22 mouse cellular contexts compared by ENCODE assay signal in the genomic region with DNA sequence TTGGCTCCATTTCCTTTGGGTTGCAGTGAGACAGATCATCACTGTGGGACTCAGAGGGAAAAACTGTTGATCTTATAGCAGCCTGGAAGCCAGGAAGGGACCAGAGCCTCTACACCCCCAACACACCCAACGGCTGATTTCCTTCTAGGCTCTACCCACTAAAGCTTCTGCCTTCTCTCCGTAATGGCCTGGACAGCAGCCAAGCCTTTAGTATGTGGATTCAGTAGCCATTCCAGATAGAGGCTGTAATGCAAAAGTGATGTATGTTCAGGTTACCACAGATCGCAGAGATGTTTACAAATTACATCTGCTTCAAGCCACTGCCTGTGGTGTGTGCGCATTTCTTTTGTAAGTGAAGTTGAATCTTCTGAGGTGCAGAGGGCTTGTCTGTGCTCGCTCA. TPM values are rescaled to one million over a fixed set of nuclear protein-coding genes. Genes with fewer than 3 reads are reported as not detected.
A peak's percentile ranks its signal among the peaks of the same experiment; 100 is the strongest.
DNase-seq lines count a peak whose midpoint lies in the region; ATAC-seq and TF ChIP-seq lines count a peak whose summit lies in the region.
"Had no signal": no experiment of that assay in that cellular context is flagged by ENCODE, and none has a peak within 500 bp of the region (broad histone marks: within the 10 kb centered on the region; RNA-seq: fewer than 3 reads in every experiment).

No protein-coding gene starts in this region.

- H3K4me1 ChIP-seq in forebrain, embryonic 14.5 days (ENCODE audit: control insufficient read depth, insufficient read depth, low read length) = peaks cover 4% of the 10 kb centered on the region; the same call in 1 of the 2 replicates
- H3K4me1 ChIP-seq in forebrain, embryonic 11.5 days (replicated peaks; ENCODE audit: control insufficient read depth, insufficient read depth, low read length) = peaks cover 6% of the 10 kb centered on the region; the same call in 1 of the 2 replicates
- H3K4me1 ChIP-seq in limb, embryonic 14.5 days (ENCODE audit: control insufficient read depth, insufficient read depth, low read length) = 0 out of 2 replicates have a peak, but pooled peaks cover 3% of the 10 kb centered on the region
- H3K4me1 ChIP-seq in limb, embryonic 10.5 days = peaks cover 22% of the 10 kb centered on the region

- peaks cover 19% of the 10 kb centered on the region for H3K27me3 ChIP-seq in forebrain, embryonic 14.5 days (replicated peaks; ENCODE audit: control insufficient read depth, insufficient read depth, low read length)
- peaks cover 13% of the 10 kb centered on the region for H3K27me3 ChIP-seq in forebrain, embryonic 11.5 days (ENCODE audit: control insufficient read depth, insufficient read depth, low read length)
- H3K27me3 ChIP-seq in limb, embryonic 14.5 days (ENCODE audit: control insufficient read depth, insufficient read depth, low read length) = peaks cover 26% of the 10 kb centered on the region
- H3K27me3 ChIP-seq in limb, embryonic 10.5 days (ENCODE audit: low read depth, poor library complexity, severe bottlenecking) = peaks cover 39% of the 10 kb centered on the region
- H3K27me3 ChIP-seq in splenic B cell, adult 2 months (ENCODE audit: control insufficient read depth, insufficient read depth, low read length, poor library complexity, severe bottlenecking) = no peaks in the 10 kb centered on the region
- H3K27me3 ChIP-seq: CH12.LX had no signal

- H3K36me3 ChIP-seq in forebrain, embryonic 14.5 days (ENCODE audit: control insufficient read depth, insufficient read depth, low read length) = no peaks in the 10 kb centered on the region
- H3K36me3 ChIP-seq in forebrain, embryonic 11.5 days (ENCODE audit: control insufficient read depth, insufficient read depth, low read length) = no peaks in the 10 kb centered on the region
- H3K36me3 ChIP-seq in limb, embryonic 14.5 days (ENCODE audit: control insufficient read depth, insufficient read depth, low read length) = no peaks in the 10 kb centered on the region
- no peaks in the 10 kb centered on the region for H3K36me3 ChIP-seq in limb, embryonic 10.5 days
- H3K36me3 ChIP-seq in splenic B cell, adult 2 months (ENCODE audit: control insufficient read depth, insufficient read depth, low read length, poor library complexity, severe bottlenecking) = peaks cover 18% of the 10 kb centered on the region
- H3K36me3 ChIP-seq: embryonic facial prominence, embryonic 13.5 days; forebrain, embryonic 15.5 days; heart, embryonic 13.5 days; hindbrain, embryonic 15.5 days had no signal

- no peak for TF ChIP-seq POLR2A in limb, embryonic 14.5 days (IDR thresholded peaks at IDR 0.05; ENCODE audit: borderline replicate concordance, extremely low read depth, insufficient read depth, insufficient read length)

- no peak overlapping the region for H3K4me3 ChIP-seq in forebrain, embryonic 14.5 days (ENCODE audit: low read depth, low read length)
- H3K4me3 ChIP-seq in forebrain, embryonic 11.5 days (ENCODE audit: low read depth, low read length) = no peak overlapping the region
- no peak overlapping the region for H3K4me3 ChIP-seq in limb, embryonic 14.5 days (replicated peaks; ENCODE audit: low read length)
- no peak overlapping the region for H3K4me3 ChIP-seq in limb, embryonic 10.5 days
- H3K4me3 ChIP-seq: embryonic facial prominence, embryonic 13.5 days; forebrain, embryonic 15.5 days; heart, embryonic 13.5 days; hindbrain, embryonic 15.5 days had no signal

- H3K9ac ChIP-seq in forebrain, embryonic 14.5 days (ENCODE audit: low read length) = no peak overlapping the region
- H3K9ac ChIP-seq in forebrain, embryonic 11.5 days (ENCODE audit: low read length) = no peak overlapping the region
- H3K9ac ChIP-seq in limb, embryonic 14.5 days (ENCODE audit: low read depth, low read length, severe bottlenecking) = no peak overlapping the region
- H3K9ac ChIP-seq: embryonic facial prominence, embryonic 13.5 days; forebrain, embryonic 15.5 days; heart, embryonic 13.5 days; hindbrain, embryonic 15.5 days had no signal

- 68% methylated on average over 5 of the region's 5 CpGs for whole genome bisulfite sequencing in forebrain, embryonic 14.5 days
- WGBS in forebrain, embryonic 11.5 days = 86% methylated on average over 5 of the region's 5 CpGs
- 56% methylated on average over 5 of the region's 5 CpGs for WGBS in limb, embryonic 14.5 days
- 86% methylated on average over 5 of the region's 5 CpGs for WGBS in limb, embryonic 10.5 days

- peak; percentile 11 for DNase-seq in forebrain, embryonic 14.5 days (ENCODE audit: low spot score)
- DNase-seq in forebrain, embryonic 11.5 days (ENCODE audit: low spot score) = no peak
- peak; percentile 25 for DNase-seq in limb, embryonic 14.5 days (ENCODE audit: low spot score)
- no peak for DNase-seq in limb, embryonic 10.5 days (ENCODE audit: low spot score)
- DNase-seq in MN1 (ENCODE audit: low spot score) = peak; percentile 20
- DNase-seq in splenic B cell, adult 2 months (ENCODE audit: low read depth, low spot score) = peak; percentile 44
- no peak for DNase-seq in adrenal gland, adult (ENCODE audit: inconsistent age in 2 of 2, low spot score in 1 of 2)
- no peak for DNase-seq in T-cell, adult 2 months (ENCODE audit: low spot score)
- DNase-seq: adrenal gland, adult 2 months; adrenal gland, postnatal 25 days; cerebellum, adult 11 months; cerebellum, adult 8-10 months; cerebellum, postnatal 25 days; gastrocnemius, postnatal 36 days; heart, postnatal 36 days had no signal

- no peaks in the 10 kb centered on the region for H3K9me3 ChIP-seq in forebrain, embryonic 14.5 days (replicated peaks; ENCODE audit: control insufficient read depth, low read length)
- no peaks in the 10 kb centered on the region for H3K9me3 ChIP-seq in forebrain, embryonic 11.5 days (ENCODE audit: control insufficient read depth, low read length)
- no peaks in the 10 kb centered on the region for H3K9me3 ChIP-seq in limb, embryonic 14.5 days (ENCODE audit: control insufficient read depth, low read length)
- no peaks in the 10 kb centered on the region for H3K9me3 ChIP-seq in limb, embryonic 10.5 days (replicated peaks)
- H3K9me3 ChIP-seq: embryonic facial prominence, embryonic 13.5 days; forebrain, embryonic 15.5 days; heart, embryonic 13.5 days; hindbrain, embryonic 15.5 days had no signal

- H3K27ac ChIP-seq in forebrain, embryonic 14.5 days (ENCODE audit: low read depth, low read length) = no peak overlapping the region
- no peak overlapping the region for H3K27ac ChIP-seq in forebrain, embryonic 11.5 days (ENCODE audit: low read depth, low read length)
- no peak overlapping the region for H3K27ac ChIP-seq in limb, embryonic 14.5 days (replicated peaks; ENCODE audit: low read depth, low read length)
- no peak overlapping the region for H3K27ac ChIP-seq in limb, embryonic 10.5 days
- H3K27ac ChIP-seq: forebrain, embryonic 15.5 days; heart, embryonic 13.5 days; hindbrain, embryonic 15.5 days had no signal

- ATAC-seq in forebrain, embryonic 14.5 days = no peak
- ATAC-seq in forebrain, embryonic 11.5 days (replicated peaks; ENCODE audit: low FRiP score) = no peak
- no peak for ATAC-seq in limb, embryonic 14.5 days (ENCODE audit: low FRiP score, low read depth)
- ATAC-seq: activated CD4-positive, CD25-positive, alpha-beta regulatory T cell, adult 4 months had no signal

- no peak overlapping the region for H3K4me2 ChIP-seq in forebrain, embryonic 14.5 days (ENCODE audit: low read length)
- H3K4me2 ChIP-seq in forebrain, embryonic 11.5 days (ENCODE audit: low read depth, low read length, severe bottlenecking) = no peak overlapping the region
- H3K4me2 ChIP-seq in limb, embryonic 14.5 days (replicated peaks; ENCODE audit: low read depth, low read length, severe bottlenecking) = no peak overlapping the region
- H3K4me2 ChIP-seq: forebrain, embryonic 15.5 days; heart, embryonic 13.5 days; hindbrain, embryonic 15.5 days had no signal

RNA-seq across cellular contexts. Expression of a gene that starts 3.1 kb away (rescaled TPM):
- 1.4 and 2.1 TPM in 2 replicates for polyA plus RNA-seq in forebrain, embryonic 14.5 days (2014; fragmentation: Nextera tagmentation; extraction: Ambion mirVana)
- 3.0 and 3.6 TPM in 2 replicates for polyA plus RNA-seq in forebrain, embryonic 11.5 days (2014; fragmentation: Nextera tagmentation; extraction: Ambion mirVana)
- 4.8 and 5.6 TPM in 2 replicates for polyA plus RNA-seq in limb, embryonic 14.5 days (2012; rRNA removed)
- 7.6 and 8.0 TPM in 2 replicates for polyA plus RNA-seq in limb, embryonic 14.5 days (2014; fragmentation: Nextera tagmentation; extraction: Ambion mirVana)
- polyA plus RNA-seq in limb, embryonic 10.5 days (2016; fragmentation: Nextera tagmentation; extraction: Ambion mirVana) = 6.7 and 9.9 TPM in 2 replicates

RNA-seq across cellular contexts. Expression of a gene that starts 21.8 kb away (rescaled TPM):
- polyA plus RNA-seq in forebrain, embryonic 14.5 days (2014; fragmentation: Nextera tagmentation; extraction: Ambion mirVana) = 0.18 TPM in 1 of 2 replicates, not detected in the other
- polyA plus RNA-seq in forebrain, embryonic 11.5 days (2014; fragmentation: Nextera tagmentation; extraction: Ambion mirVana) = not detected in 2 replicates
- 0.06 and 0.23 TPM in 2 replicates for polyA plus RNA-seq in limb, embryonic 14.5 days (2012; rRNA removed)
- 0.11 TPM in 1 of 2 replicates, not detected in the other for polyA plus RNA-seq in limb, embryonic 14.5 days (2014; fragmentation: Nextera tagmentation; extraction: Ambion mirVana)
- not detected in 2 replicates for polyA plus RNA-seq in limb, embryonic 10.5 days (2016; fragmentation: Nextera tagmentation; extraction: Ambion mirVana)
- polyA plus RNA-seq: embryonic facial prominence, embryonic 13.5 days; forebrain, embryonic 15.5 days; heart, embryonic 13.5 days; hindbrain, embryonic 11.5 days had no signal

RNA-seq across cellular contexts. Expression of a gene that starts 27.1 kb away (rescaled TPM):
- 0.25 and 0.27 TPM in 2 replicates for polyA plus RNA-seq in forebrain, embryonic 14.5 days (2014; fragmentation: Nextera tagmentation; extraction: Ambion mirVana)
- polyA plus RNA-seq in forebrain, embryonic 11.5 days (2014; fragmentation: Nextera tagmentation; extraction: Ambion mirVana) = not detected in 2 replicates
- 2.0 and 2.9 TPM in 2 replicates for polyA plus RNA-seq in limb, embryonic 14.5 days (2012; rRNA removed)
- polyA plus RNA-seq in limb, embryonic 14.5 days (2014; fragmentation: Nextera tagmentation; extraction: Ambion mirVana) = 4.1 and 4.5 TPM in 2 replicates
- not detected in 2 replicates for polyA plus RNA-seq in limb, embryonic 10.5 days (2016; fragmentation: Nextera tagmentation; extraction: Ambion mirVana)
- polyA plus RNA-seq: forebrain, embryonic 15.5 days; hindbrain, embryonic 11.5 days had no signal

RNA-seq across cellular contexts. Expression of a gene that starts 45.1 kb away (rescaled TPM):
- 0.85 and 1.4 TPM in 2 replicates for polyA plus RNA-seq in forebrain, embryonic 14.5 days (2014; fragmentation: Nextera tagmentation; extraction: Ambion mirVana)
- 0.92 and 0.99 TPM in 2 replicates for polyA plus RNA-seq in forebrain, embryonic 11.5 days (2014; fragmentation: Nextera tagmentation; extraction: Ambion mirVana)
- polyA plus RNA-seq in limb, embryonic 14.5 days (2012; rRNA removed) = 1.6 and 2.4 TPM in 2 replicates
- polyA plus RNA-seq in limb, embryonic 14.5 days (2014; fragmentation: Nextera tagmentation; extraction: Ambion mirVana) = 3.4 and 4.6 TPM in 2 replicates
- polyA plus RNA-seq in limb, embryonic 10.5 days (2016; fragmentation: Nextera tagmentation; extraction: Ambion mirVana) = 0.80 and 0.83 TPM in 2 replicates

RNA-seq across cellular contexts. Expression of a gene that starts 57.2 kb away (rescaled TPM):
- polyA plus RNA-seq in forebrain, embryonic 14.5 days (2014; fragmentation: Nextera tagmentation; extraction: Ambion mirVana) = 0.28 and 0.61 TPM in 2 replicates
- polyA plus RNA-seq in forebrain, embryonic 11.5 days (2014; fragmentation: Nextera tagmentation; extraction: Ambion mirVana) = 0.11 and 0.41 TPM in 2 replicates
- polyA plus RNA-seq in limb, embryonic 14.5 days (2012; rRNA removed) = 2.9 and 3.0 TPM in 2 replicates
- 2.3 and 2.4 TPM in 2 replicates for polyA plus RNA-seq in limb, embryonic 14.5 days (2014; fragmentation: Nextera tagmentation; extraction: Ambion mirVana)
- 0.49 and 0.61 TPM in 2 replicates for polyA plus RNA-seq in limb, embryonic 10.5 days (2016; fragmentation: Nextera tagmentation; extraction: Ambion mirVana)

Comparison
In these comparisons a context has a peak if more than half of its experiments do, and no peak if none do; other contexts are left out.
1. DNase-seq: peak in forebrain, embryonic 14.5 days (single experiment), limb, embryonic 14.5 days (single experiment), MN1 (single experiment) and splenic B cell, adult 2 months (single experiment); none in forebrain, embryonic 11.5 days (single experiment), limb, embryonic 10.5 days (single experiment), adrenal gland, adult (0 of 2) and T-cell, adult 2 months (single experiment).